Mouse (Mus musculus): ENCODE results near the gene Polr3b.

Gene Polr3b

DNA sequence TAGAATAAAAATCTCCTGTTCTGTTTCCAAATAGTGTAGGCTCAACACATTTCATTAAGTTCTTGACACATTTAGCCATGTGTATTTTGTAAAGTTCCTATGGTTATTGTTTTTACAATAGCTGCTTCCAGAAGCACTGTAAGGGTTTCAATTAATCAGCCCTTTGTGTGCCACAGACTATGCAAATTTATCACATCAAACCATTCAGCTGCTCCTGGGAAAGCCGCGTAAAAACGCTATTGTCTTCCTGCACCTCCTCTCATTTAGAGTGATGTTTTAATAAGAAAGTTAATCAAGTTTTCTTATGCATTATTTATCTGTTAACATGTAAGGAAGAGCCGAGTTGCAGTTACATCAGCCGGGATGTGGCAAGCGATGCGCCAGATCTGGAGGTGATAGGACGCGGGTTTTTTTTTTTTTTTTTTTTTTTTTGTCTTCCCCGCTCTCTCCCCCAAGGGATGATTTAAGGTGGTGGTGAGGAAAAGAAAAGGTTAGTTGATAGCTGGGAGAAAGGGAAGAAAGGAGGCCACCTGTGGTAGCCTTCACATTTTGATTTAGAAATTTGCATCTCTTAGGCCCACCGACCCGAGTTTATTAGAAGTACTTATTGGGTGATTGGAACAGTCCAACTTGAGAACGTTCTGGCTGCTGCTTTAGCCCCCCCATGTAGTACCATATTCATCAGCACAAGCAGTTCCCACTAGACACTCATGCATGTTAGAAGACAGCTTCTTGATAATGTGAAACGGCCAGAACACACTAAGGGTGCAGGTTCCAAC is 85.8 kb downstream of the Polr3b start:
- no peak for DNase-seq (ENCODE audit: low read depth in 2 of 2, low spot score in 2 of 2)

DNA sequence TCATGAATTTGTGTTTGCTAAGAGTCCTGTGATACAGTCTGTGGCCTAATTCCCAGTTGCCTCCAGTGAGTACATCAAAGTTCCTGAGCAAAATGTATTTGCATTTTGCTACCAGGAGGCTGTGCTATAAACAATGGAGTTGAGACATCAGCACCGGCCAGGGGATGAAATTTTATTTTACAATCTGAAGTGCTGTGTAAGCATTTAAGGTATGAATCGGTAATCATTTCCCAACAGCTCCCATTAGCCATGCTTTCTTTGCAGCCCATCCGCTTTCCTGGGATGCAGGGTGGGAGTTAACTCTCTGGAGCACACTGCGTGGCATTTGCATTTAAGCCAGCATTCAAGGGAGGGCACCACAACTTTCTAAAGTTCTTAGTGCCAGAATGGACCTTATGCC is 88.1 kb downstream of the Polr3b start:
- DNase-seq (ENCODE audit: low read depth in 2 of 2, low spot score in 2 of 2) = no peak

DNA sequence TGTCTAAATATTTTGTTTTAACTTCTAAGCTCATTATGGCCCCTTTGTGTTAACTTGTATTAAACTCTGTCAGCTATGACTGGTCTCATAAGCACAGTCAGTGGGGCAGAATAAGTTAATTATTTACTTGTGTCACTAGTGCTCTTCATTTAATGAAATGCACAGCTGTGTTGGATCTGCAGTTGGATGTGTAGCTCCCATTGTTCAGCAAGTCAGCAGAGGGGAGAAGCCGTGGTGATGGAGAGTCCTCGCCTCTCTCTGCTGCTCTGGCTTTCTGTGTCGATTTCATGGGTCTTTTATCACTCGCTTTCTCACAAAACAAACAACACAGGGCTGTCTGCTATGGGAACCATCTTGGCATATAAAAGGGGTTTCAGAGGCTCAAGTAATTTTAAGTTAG is 88.7 kb downstream of the Polr3b start:
- no peak for DNase-seq (ENCODE audit: low read depth in 2 of 2, low spot score in 2 of 2)

GRCm38 (mm10) chr10:84711479-84711878 is 89.4 kb downstream of the Polr3b start:
- DNase-seq (ENCODE audit: low read depth in 2 of 2, low spot score in 2 of 2) = no peak

- DNase-seq (ENCODE audit: low read depth in 2 of 2, low spot score in 2 of 2) = no peak
Observed at GRCm38 (mm10) chr10:84711940-84712339, 89.8 kb downstream of the Polr3b start.

GRCm38 (mm10) chr10:84712532-84712931 is 90.4 kb downstream of the Polr3b start:
- no peak for DNase-seq (ENCODE audit: low read depth in 2 of 2, low spot score in 2 of 2)

- no peak for DNase-seq (ENCODE audit: low read depth in 2 of 2, low spot score in 2 of 2)
Observed at GRCm38 (mm10) chr10:84713043-84713442, 91.0 kb downstream of the Polr3b start.

DNA sequence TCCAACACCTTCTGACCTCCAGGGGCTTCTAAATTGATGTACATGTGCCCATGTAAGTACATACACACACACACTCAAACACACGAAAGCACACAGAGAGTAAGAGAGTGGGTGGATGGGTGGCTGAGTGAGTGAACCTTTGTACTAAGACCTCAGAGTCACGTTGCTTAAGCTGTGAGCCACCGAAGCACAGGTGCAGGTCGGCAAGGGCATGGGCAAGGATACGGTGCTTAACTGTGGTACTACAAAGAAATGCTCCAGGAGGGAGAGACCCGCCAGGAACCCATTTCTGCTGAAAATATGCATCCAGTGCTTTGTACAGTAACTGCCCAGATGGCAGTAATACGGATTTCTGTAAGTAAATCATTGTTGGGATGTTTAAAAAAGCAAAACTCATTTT is 93.5 kb downstream of the Polr3b start:
- no peak for DNase-seq (ENCODE audit: low read depth in 2 of 2, low spot score in 2 of 2)

- no peak for DNase-seq (ENCODE audit: low read depth in 2 of 2, low spot score in 2 of 2)
Observed at GRCm38 (mm10) chr10:84716581-84716980, 94.5 kb downstream of the Polr3b start.

- DNase-seq (ENCODE audit: low read depth in 2 of 2, low spot score in 2 of 2) = no peak
Observed at GRCm38 (mm10) chr10:84722711-84723110, 100.6 kb downstream of the Polr3b start.

GRCm38 (mm10) chr10:84727005-84727404 is 104.9 kb downstream of the Polr3b start:
- no peak for DNase-seq (ENCODE audit: low read depth in 2 of 2, low spot score in 2 of 2)

DNA sequence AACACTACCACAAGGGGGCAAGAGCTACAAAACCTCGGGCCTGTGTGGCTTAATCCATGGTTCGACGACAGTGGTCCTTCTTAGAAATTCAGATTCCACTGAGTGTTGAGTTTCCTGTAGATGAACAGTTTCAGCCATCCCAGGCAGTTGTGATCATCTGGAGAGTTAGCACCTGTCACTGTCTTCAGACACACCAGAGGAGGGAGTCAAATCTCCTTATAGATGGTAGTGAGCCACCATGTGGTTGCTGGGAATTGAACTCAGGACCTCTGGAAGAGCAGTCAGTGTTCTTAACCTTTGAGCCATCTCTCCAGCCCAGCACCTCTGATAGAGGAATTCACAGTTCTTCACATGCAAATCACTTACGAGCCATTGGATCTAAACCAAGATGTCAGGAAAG is 105.7 kb downstream of the Polr3b start:
- DNase-seq (ENCODE audit: low read depth in 2 of 2, low spot score in 2 of 2) = no peak

DNA sequence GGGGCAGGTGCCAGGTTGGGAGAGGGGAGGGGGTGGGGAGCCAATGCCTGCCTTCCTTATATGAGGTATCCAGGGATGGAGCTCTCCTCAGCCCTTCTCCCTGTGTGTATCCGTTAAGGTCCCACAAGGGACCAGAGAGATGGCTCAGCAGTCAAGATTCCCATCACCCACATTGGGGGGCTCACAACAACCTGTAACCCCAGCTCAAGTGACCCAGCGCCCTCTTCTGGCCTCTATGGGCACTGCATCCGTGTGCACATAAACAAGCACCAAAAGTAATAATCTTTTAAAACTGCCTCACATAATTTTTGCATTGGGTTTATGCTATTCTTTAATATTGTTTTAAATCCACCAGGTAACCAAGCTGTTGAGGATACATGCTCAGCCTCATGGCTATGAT is 108.0 kb downstream of the Polr3b start:
- DNase-seq (ENCODE audit: low read depth in 2 of 2, low spot score in 2 of 2) = no peak

DNA sequence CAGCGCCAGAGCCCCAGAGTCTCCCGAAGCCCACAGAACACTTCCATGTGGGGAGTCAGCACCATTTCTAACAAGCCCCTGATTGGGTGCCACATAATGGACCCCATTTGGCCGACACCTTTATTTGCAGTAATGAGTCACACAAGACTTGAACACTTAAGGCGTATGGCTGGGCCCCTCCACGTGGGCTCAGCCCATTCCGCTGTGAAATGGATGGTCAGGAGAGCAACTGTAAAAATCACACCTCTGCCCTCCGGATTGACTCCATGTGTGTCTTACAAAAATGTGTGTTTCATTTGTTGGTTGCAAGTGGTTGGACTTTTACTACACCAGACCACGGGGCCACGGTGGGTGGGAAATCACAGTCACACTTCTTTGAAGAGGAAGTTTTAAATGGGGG is 108.9 kb downstream of the Polr3b start:
- DNase-seq (ENCODE audit: low read depth in 2 of 2, low spot score in 2 of 2) = no peak

DNA sequence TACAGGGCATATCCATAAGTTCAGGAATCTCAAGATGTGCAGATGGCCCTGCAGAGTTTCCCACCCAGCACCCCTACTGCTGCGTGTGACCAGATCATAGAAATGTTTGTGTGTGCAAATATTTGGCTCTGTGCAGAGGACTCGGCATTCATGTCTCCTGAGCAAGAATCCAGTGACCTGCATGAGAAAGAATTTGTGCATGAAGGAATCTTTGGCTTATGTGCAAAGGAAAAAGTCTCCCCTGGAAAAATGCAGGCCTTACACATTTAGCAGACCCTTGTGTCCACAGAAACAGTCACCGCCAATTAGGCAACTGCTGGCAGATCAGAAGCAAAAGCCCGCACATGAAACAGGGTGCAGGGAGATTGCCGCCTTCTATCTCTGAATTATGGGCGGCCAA is 111.4 kb downstream of the Polr3b start:
- no peak for DNase-seq (ENCODE audit: low read depth in 2 of 2, low spot score in 2 of 2)

- DNase-seq (ENCODE audit: low read depth in 2 of 2, low spot score in 2 of 2) = no peak
Observed at GRCm38 (mm10) chr10:84754851-84755785, 133.0 kb downstream of the Polr3b start.

DNA sequence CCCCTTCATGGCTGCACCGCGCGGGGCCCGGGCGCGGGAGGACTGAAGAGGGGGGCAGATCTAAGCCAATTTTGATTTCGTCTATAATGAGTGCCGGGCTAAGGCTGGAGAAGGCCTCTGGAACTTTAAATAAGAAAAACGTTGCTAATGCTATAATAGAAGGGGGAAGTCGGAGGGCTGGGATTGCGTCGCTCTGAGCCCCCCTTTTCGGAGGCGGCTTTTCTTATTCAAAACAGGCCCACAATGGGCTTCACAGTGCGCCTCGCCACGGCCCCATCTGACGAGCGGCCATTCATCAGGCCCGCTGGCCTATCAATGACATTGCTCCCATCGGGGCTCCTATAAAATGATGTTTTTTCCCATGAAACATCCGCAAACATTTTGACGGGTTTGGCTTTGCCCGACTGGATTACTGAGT is 133.7 kb downstream of the Polr3b start, which contains the start of gene Rfx4:
TSS of gene Rfx4 (plus strand) at position 277 of the 418 bp plus-strand sequence.
- no peak for DNase-seq (ENCODE audit: low read depth in 2 of 2, low spot score in 2 of 2)

- DNase-seq (ENCODE audit: low read depth in 2 of 2, low spot score in 2 of 2) = no peak
Observed at GRCm38 (mm10) chr10:84756435-84757095, 134.5 kb downstream of the Polr3b start.

DNA sequence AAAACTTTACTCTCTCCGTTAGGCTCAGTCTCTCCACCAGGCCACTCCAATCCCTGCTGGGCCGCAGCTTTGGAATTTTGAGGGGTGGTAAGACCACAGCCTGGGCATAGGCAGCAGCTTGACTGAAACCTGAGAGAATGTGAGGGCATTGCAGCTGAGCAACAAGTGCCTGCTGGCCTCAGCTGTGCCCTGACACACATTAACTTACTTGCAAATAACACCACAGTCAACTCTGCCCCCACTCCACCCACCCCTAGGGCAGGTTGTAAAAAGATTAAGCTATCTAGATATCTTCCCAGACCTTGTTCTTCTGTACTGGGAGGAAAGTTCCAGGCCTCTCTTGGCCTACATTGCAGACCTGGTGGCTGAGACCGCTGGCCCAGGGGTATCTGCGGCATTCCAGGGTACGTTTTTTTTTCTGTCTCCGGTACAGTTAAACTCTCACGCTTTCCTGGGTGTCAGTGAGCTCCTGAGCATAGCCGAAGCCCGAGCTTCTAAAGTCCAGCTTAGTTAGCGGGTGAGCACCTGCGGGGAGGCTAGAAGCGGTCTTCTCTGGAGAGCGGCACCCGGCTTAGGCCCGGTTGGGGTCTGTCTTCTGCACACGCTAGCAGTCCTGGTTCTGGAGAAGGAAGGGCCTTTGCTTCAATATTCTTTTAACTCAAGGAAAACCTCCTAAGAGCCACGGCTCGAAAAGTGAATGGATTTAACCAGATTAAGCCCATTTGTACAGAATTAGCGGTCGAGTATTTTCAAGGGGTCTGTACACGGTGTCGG is 135.5 kb downstream of the Polr3b start:
- no peak for DNase-seq (ENCODE audit: low read depth in 2 of 2, low spot score in 2 of 2)

DNA sequence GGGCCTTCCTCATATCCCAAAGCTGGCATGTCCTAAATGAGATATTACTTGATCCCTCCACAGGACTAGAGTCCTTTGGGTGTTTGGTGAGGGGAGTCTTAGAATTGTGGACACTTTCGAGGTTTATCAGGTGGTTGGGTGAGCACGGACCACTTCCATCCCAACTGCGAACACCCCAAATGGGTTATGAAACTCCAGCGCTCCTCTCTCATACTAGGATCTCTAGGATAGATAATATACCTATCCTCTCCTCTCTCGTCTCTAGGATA is 136.0 kb downstream of the Polr3b start:
- no peak for DNase-seq (ENCODE audit: low read depth in 2 of 2, low spot score in 2 of 2)
